Mouse (Mus musculus) ovary, postnatal 36 days (tissue): ENCODE results near the gene Gm21719.
"Not testable (repeated sequence)": the region's sequence is repeated elsewhere in the genome, so short reads cannot be mapped to it uniquely, and the experiment has no call there.

Experiments
- DNase-seq: peaks from one replicate; pipeline ENCODE4 v3.0.0; 2022; ENCODE audit warnings: low spot score, mixed read lengths

Gm21719 gene

DNA sequence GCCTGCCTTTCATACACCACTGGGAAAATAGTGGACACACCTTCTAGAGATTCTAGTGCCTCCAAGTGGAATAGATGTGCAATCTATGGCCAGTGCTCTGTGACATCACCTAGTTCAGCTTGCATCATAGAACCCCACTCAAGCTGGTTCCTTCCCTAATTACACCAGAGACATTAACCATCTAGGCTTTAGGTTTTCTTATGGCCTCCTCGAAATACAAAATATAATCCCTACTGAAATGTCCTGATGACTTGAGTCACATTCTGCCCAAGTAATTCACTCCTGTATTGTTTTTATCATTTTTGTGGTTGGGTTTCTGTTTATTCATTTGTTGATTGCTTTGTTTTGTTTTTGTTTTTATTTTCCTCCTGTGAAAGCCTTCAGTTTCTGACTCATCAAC is at the start of gene Gm21719:
Gm21719 (minus strand) TSS at position 101 of the 400 bp plus-strand sequence.
- not testable (repeated sequence) for DNase-seq
